Mouse (Mus musculus): ENCODE data around the gene Mettl8.

Mettl8 gene

DNA sequence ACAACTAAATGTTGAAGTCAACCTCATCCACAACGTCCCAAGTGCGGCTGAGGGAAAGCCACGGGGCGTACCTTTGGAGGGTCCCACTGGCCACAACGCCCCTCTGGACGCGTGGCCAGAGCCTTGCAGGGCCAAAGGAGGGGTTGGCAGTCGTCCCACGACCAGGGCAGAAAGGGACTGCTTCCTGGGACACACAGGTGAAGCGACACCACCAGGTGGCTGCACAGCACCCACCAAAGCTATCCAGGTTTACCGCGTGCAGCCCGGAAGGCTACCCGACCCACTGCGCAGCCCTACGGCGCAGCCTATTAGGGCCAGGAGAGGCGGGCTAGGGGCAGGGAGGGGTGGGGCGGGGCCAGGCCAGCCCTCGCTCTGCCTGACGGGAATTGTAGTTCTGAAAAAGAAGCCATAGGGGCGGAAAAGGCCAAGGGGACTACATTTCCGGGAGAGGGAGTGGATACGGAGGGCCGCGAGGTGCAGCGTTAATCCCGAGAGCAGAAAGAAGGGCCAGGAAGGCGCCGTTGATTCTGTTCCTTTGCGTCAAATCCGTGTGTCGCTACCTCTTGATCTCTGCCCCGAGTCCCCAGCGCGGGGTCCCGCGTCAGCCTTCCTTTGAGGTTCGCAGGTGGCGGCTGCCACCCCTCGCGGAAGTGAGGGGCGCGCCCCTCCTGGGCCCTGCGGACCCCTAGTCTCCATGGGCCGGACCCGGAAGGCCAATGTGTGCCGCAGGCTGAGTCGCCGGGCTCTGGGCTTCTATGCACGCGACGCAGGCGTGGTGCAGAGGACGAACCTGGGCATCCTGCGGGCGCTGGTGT lies at the start of gene Mettl8, which contains the start of gene Dcaf17:
Gene Mettl8 (minus strand): TSS at position 284 of the 815 bp plus-strand sequence.
Gene Dcaf17 (plus strand): TSS at position 29 of the 815 bp plus-strand sequence.
- peak; percentile 96 for DNase-seq (ENCODE audit: low read depth, low spot score)

DNA sequence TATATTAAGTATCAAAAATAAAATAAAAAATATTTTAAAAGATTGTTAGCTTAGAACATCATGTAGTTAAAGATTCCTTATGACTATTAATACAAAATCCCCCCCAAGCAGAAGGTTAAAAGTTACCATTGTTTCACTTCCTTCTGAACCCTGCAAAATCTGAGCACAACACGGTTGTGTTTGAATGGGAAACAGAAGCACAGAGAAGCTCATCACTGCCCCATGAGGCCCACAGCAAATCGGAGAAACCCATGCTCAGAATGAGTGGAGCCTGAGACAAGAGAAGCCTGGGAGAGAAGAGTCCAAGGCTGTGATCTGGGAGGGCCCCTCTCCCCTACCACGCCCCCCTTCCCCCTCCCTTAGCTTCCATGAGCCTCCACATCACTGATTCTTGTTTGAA lies 49.3 kb upstream of the Mettl8 start:
- no peak for DNase-seq (ENCODE audit: low read depth, low spot score)

DNA sequence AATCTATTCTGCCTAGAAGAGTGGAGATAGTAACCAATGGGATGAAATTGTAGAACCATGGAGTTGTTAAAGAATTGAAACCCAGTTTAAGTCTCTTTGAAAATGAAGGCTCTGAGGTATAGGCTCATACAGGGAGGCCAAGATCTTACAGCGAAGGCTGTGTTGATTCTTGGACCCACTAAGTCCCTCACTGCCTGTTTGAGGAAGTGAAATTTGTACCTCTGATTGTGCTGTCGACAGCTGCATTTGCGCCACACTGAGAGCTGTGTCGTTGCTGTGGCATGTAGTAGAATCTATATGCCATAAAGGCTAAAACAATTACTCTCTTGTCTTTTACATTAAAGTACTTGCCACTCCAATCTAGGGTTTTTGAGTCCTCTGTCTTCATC lies 47.9 kb upstream of the Mettl8 start:
- DNase-seq (ENCODE audit: low read depth, low spot score), result no peak

DNA sequence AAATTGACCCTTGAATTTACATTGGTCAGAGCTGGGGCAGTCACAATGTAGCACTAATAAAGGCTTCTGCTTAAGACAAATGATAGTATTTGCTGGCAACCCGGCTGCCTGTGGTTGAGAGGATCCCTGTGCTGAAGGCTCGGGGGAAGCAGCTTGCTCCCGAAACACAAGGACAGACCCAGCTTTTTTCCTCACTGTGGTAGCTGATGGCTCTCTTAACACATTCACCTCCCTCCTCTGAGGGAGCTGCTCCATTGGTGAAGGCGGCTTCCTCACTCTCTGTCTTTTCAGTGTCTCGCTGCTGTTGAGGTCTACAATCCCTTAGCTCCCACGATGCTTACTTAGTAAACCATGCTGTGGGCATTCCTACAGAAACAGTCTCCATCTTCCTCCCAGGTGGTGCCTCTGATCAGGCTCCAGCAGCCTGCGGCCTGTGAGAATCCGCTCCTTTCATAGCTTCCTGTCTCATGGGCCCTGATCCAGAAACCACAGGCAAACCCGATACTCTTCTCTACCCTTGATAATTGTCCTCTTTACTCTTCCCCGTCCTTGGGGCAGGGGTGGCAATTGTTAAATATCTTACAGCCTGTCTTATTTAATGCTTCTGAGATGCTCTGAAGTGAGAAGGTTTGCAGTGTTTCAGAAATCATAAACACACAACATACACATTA lies 47.4 kb upstream of the Mettl8 start:
- DNase-seq (ENCODE audit: low read depth, low spot score), result no peak

DNA sequence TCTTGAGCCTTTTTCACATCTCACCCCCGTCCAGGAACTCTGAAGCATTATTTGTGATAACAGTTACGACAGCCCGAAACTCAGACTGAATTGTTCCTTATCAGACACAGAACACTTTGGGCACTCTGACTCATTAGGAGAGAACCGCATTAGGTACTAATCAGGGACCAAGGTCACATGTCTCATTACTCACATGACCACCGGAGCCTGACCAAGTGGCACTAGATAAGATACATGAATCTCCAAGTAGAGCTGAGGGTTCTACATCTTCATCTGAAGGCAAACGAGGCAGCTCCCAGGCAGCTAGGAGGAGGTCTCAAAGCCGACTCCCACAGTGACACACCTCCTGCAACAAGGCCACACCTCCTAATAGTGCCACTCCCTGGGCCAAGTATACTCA lies 40.8 kb upstream of the Mettl8 start:
- DNase-seq (ENCODE audit: low read depth, low spot score), result no peak

DNA sequence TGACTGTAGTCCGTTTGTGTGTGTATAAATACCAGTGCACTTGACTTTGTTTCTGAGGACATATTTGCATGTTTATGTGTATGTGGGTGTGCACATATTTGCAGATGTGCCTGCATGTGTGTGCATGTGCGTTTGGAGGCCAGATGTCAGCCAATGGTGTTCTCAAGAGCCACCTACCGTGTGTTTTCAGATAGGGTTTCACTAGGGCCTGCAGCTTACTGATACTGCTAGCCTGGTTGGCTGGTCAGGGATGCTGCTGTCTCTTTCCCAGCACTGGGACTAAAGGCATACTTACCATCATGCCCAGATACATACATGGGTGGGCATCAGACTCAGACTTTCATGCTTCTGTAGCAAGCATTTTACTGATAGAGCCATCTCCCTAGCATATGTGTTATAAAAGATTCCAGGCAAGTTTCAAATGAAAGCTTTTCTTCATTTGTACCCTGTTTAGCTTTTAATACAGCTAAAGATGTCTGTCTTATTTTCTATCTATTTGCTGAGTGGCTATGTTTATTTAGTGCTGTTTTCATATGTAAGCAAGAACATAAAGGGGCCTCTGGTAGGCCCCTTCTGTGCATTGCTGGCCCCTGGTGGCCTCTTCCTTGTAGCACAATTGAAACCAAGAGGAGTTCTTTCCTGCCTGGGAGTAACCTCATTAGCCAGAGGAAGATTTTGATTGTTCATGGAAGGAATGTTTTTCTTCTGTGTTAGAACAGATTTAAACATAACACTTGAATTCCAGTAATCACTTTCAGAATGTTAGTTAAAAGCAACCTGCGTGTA lies 35.5 kb upstream of the Mettl8 start:
- DNase-seq (ENCODE audit: low read depth, low spot score), result no peak

DNA sequence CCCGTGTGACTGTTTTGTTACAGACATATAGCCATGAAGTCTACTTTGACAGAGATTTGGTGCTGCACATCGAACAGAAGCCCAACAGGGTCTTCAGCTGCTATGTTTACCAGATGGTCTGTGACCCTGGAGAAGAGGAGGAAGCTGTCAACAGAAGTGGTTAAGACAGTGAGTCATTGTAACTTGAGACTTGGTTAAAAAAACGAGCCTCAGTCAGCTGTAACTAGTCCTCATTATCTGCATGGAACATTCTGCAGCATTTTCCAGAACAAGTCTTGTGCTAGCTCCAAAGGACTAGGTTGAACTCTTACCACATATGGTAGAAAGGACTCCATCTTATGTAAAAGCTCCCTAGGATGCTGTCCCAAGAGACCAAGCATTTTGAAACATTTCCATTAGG lies 34.4 kb upstream of the Mettl8 start:
- DNase-seq (ENCODE audit: low read depth, low spot score), result no peak

DNA sequence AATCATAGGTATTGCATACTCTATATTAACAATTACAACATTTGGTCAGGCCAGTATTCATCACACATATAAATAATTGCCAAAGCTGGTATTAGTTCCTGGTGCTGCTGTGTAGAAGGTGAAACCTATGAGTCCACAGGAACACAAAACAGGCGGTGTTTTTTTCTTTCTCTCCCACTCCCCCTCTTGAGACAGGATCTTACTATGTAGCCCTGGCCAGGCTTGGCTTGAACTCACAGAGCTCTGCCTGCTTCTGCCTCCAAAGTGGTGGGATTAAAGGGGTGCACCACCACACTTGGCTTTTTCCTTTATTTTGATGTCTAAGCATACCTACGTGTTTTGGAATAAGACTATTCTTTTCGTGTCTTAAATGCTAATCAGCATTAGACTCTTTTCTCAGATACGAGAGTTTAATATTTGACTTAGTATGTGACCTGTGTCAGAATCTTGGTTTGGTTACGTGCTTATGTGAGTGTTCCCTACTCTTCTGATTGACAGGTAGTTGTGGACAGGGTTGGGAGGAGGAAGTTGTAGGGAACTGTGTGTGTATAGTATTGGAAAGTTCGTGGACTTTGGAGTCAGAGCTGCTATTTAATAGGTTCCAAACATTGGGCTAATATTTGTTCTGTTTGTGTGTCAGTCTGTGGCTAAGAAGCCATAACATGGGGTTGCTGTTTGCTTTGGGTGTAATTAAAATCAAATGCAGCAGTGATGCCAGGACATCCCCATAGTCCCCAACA lies 28.2 kb upstream of the Mettl8 start:
- no peak for DNase-seq (ENCODE audit: low read depth, low spot score)

DNA sequence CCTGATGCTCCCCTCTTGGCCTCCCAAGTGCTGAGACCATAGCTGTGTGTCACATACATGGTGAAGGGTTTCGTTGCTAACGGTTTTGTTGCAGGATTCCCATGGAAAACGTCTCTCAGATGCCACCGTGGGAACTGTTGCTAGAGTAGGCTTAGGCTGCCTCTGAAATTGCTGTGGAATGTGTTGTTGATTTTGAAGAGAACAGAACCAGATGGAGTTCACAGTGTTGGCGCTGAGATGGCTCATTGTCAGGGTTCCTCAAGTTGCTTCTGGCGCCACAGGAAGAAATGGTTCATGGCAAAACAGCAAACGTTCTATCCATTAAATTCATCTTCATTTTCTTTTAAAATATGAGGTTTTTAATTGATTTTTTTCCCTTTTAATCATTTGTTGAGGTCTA lies 27.0 kb upstream of the Mettl8 start:
- no peak for DNase-seq (ENCODE audit: low read depth, low spot score)

DNA sequence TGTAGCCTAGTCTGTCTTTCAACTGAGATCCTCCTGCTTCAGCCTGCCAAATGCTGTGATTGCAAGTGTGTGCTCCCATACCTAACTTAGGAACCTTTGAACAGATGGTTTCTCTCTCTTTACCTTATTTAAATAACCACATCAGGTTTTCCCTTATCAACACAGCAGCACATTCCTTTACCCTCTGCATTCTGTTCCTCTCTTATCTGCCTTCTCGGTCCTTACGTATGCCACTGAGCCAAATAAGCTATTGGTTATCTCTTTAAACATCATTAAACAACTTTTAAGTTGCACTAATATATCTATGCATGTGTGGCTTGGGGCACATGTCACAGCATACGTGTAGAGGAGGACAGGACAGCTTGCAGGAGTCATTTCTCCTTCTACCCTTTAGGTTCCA lies 18.4 kb upstream of the Mettl8 start:
- DNase-seq (ENCODE audit: low read depth, low spot score), result no peak

DNA sequence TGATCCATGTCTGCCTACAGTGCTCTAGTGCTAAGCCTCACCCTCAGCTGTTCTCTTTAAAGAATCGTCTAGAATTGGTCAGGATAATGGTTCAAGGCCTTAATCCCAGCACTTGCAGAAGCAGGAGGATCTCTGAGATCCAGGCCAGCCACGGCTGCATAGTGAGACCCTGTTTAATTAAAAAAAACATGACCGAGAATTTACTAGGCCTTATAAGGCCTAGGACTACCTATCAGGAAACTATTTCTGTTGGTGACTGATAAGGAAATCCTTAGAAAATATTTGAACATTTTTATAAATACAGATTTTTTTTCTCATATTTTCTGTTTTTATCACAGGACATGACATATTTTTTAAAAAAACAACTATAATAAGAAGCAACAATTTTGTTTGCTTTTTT lies 17.9 kb upstream of the Mettl8 start:
- DNase-seq (ENCODE audit: low read depth, low spot score), result no peak

DNA sequence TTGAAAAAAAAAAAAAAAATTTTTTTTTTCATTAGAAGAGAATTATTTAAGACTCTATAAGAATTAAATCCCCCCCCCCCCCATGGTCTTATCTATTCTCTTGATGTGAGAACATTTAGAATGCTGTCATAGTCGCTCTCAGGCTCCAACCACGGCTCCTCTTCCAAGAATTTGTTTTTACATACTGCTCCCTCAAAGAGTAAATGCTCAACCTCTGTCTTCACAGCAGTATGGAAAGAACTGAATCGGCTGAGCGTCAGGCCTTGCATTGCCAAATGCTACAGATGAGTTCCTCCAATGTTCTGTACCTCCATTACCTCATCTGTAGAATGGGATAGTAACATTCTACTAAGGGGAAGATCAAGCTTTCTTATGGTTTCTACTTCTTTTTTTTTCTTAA lies 16.2 kb upstream of the Mettl8 start:
- no peak for DNase-seq (ENCODE audit: low read depth, low spot score)

DNA sequence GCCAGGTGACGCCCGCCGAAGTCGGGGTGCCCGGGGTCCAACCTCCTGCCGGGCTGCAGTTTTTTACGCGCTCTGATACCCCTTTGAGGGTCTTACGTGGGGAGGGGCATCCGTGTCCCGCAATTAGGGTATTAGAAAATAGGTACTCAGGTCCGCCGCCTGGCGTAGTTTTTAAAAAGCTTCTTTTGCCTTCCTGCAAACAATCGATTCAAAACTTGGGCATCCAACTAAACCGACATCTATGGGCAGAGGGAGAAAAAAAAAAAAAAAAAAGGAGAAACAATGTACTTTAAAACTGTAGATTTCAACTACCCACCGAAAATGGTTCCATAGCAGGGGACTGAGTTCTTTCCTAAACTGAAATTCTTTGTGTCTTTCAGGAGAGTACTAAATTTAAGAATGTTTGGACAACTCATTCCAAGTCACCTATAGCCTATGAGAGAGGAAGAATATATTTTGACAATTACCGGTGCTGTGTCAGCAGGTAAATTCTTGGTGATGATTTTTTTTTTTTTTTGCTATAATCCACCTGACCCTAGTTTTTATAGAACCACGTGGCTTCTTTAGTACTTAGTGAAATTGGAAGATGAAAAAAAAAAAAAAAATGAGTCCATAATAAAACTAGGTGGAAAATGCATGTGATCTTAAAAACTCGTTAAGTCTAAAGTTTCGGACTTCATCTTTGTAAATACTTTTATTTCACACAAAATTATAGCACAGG lies 892 bp upstream of the Mettl8 start:
- no peak for DNase-seq (ENCODE audit: low read depth, low spot score)

DNA sequence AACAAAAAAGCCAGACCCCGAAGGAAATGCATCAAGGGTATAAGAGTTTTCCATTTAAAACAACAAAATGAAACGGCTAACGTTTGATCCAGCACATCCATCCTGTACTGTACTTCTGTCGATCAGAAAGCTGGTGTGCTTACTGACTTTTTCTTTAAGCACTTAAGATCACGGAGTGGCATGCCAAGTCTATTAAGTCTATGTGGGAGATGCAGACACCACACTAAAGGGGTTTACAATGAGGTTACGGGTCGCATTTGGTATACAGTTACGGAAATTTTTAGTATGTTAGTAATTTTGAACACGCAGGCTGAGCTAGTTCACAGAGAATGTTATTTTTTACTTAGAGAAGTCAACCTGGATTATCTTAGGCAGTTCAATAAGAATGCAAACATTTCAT lies 667 bp downstream of the Mettl8 start:
- DNase-seq (ENCODE audit: low read depth, low spot score), result no peak

DNA sequence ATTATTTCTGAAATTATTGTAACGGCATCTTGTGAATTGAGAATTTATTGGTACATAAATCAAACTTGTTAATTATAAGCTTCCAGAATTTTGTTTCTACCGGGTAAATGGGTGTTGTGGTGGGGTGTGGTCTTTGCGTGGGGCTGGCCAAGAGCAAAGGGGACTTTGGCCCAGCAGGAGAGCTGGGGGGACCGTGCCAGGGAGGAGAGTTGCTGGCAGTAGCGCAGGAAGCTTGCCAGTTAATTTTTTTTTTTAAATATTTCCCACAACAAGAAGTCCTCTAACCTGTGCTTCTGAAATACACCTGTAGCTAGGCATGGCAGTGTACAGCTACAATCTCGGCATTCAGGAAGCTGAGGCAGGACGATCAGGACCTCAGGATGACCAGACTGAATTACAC lies 4.9 kb downstream of the Mettl8 start:
- no peak for DNase-seq (ENCODE audit: low read depth, low spot score)

DNA sequence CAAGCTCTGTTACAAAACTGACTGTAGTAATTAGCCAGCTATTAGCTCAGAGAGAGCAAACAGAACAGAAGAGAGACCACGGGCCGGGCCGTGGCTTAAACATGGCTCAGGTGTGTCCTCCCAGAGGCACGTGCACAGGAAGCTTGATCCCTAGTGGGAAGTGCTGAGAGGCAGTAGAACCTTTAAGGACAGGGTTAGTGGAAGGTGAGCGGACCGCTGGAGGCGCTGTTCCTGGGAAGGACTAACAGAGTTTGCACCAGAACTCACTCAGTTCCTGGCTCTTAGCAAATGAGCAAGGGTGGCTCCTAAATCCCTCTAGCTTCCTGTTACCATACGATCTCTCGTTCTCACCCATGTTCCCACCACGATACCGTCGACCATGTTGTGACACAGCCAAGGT lies 6.5 kb downstream of the Mettl8 start:
- DNase-seq (ENCODE audit: low read depth, low spot score), result no peak

DNA sequence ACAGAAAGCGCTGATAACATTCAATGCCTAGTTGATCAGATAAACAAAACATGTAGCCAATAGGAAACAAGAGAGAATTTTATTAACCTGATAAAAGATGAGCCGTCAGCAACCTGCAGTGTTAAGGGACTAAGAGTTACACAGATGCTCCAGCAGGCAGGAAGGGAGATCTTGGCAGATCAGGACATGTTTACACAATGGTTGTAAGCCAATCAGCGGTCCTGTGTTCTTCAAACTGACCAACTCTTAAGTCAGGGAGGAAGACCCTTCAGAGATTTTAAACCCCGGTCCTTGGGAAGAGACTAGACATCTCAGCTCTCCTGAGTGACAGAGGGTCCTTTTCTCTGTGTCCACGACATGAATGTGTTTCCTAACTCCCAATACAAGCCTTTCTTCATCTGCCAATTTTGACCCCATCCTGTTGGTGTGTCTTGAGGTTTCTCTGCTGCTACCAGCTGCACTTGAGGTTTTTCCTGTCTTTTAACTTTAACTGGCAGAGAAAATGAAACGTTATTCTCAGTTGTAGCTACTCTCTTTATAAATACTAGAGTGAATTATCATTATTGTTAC lies 8.5 kb downstream of the Mettl8 start:
- no peak for DNase-seq (ENCODE audit: low read depth, low spot score)

DNA sequence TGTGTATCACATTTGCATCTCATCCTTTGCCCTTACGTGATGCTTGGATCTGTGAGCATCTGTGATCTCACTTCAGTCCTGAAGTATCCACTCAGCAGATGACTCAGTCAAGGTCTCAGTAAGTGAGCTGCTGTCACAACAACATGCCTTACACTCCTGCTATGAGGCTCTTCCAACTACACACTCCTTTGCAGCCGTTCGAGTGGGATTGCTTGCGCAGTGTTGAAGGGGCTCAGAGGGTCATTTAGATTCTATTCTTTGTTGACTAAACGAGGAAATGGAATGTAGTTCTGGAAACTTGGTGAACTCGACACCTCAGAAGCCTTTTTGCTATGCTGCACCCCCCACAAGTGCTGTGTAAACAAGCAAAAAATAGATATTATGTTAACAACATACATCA lies 9.2 kb downstream of the Mettl8 start:
- no peak for DNase-seq (ENCODE audit: low read depth, low spot score)

DNA sequence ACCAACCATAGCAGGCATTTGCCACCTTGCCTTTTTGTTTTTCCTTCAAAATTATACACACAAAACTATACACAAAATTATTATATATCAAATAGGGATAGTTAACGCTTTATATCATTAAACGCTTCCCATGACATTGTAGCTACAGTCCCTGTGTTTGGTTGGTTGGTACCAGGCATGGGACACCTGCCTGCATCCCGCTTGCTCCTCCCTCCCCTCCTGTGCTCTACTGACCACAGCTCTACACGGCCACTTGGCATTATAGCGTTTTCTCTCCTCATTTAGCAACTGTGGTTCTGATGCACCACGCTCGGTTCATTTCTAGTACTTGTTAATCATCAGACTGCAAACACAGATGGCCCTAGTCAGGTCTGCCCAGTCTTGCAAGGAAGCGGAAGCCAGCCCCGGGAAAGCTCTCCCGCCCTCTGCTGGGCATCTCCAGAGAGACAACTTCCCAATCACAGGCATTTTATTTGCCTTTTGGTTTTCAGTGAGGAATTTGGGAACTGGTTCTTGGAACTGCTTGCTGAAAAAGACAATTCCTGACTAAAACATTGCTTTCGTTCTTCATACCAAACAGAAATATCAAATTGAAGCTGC lies 15.8 kb downstream of the Mettl8 start:
- peak; percentile 77 for DNase-seq (ENCODE audit: low read depth, low spot score)

DNA sequence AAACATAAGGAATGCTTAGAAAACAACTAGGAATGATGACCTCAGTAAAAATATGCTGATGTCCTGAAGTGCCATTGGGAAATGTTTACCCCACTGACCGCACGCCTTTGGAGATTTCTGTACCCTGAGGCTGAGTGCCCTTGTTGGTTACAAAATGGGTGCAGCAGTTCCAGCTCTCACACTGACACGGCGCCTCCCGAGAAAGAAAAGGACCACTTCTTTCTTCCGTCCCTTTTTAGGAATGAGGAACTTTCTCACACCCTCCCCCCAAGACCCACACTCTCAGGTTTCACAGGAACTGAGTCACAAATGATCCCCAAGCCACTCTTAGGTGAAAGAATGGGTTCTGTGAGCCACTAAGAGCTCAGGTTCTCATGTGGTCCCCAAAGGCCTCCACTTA lies 17.9 kb downstream of the Mettl8 start:
- DNase-seq (ENCODE audit: low read depth, low spot score), result no peak

All from forelimb bud, embryonic 11.5 days (tissue).